Mouse (Mus musculus) embryonic fibroblast, embryonic 13.5 days (primary cell): ENCODE results near the gene Rasgef1b.

Source experiments
- CTCF ChIP-seq: IDR thresholded peaks from 2 replicates; pipeline ENCODE4 v1.5.1; 2011; ENCODE audit warnings: mild to moderate bottlenecking, control low read depth, low read length, moderate library complexity, borderline replicate concordance; ENCODE audit not compliant: insufficient read depth
- POLR2A ChIP-seq: IDR thresholded peaks from 2 replicates; pipeline ENCODE4 v1.6.1; 2011; ENCODE audit warnings: low read depth, mild to moderate bottlenecking, control low read depth, low read length, moderate library complexity

DNA sequence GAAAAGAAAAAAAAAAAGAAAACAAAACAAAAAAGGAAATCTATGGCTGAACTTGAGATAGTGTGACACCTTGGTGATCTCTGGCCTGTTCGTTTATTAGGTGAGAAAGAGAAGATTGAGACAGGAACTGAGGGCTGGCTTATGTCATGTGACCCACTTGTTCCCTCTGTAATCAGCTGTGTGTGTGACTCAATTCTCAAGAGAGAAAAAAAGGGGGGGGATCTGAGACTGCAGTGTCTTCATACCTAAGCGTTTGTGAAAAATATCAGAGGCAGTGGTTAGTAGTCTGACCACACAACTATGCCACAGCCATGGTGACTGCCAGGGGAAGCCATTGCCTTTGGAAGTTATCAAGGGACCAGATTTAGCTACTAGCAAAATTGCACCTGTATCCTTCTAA is 276.9 kb downstream of the Rasgef1b start:
- no peak for TF ChIP-seq CTCF
- no peak for TF ChIP-seq POLR2A
